Mouse (Mus musculus) midbrain, embryonic 11.5 days (tissue): ENCODE data around the gene Agpat1. TPM values are rescaled to one million over a fixed set of nuclear protein-coding genes. Genes with fewer than 3 reads are reported as not detected.

Source experiments
- ATAC-seq: fragments of 200-750 bp; cut with Nextera tagmentation; 2 replicates; pipeline ENCODE4 v1.8.0; 2017; ENCODE audit warnings: moderate TSS enrichment, moderate library complexity; ENCODE audit not compliant: low FRiP score
- DNase-seq: peaks from one replicate; pipeline ENCODE4 v3.0.0; 2015; ENCODE audit warnings: low spot score; ENCODE audit errors: missing footprints
- H3K27ac ChIP-seq: fragments of 300-500 bp; sonication (generic); 2 replicates; pipeline ENCODE4 v1.5.1; 2014; ENCODE audit warnings: low read depth, low read length
- H3K27me3 ChIP-seq: fragments of 300-500 bp; sonication (generic); 2 replicates; pipeline ENCODE4 v1.6.1; 2014; ENCODE audit warnings: mild to moderate bottlenecking, low read length, moderate library complexity, mixed read lengths; ENCODE audit not compliant: control insufficient read depth, insufficient read depth
- H3K36me3 ChIP-seq: fragments of 300-500 bp; sonication (generic); 2 replicates; pipeline ENCODE4 v1.6.1; 2014; ENCODE audit warnings: mild to moderate bottlenecking, low read length, moderate library complexity, mixed read lengths; ENCODE audit not compliant: control insufficient read depth, insufficient read depth
- H3K4me1 ChIP-seq: fragments of 300-500 bp; sonication (generic); 2 replicates; pipeline ENCODE4 v1.6.1; 2014; ENCODE audit warnings: low read length; ENCODE audit not compliant: control insufficient read depth, insufficient read depth
- H3K4me2 ChIP-seq: fragments of 300-500 bp; sonication (generic); 2 replicates; pipeline ENCODE4 v1.6.1; 2014; ENCODE audit warnings: mild to moderate bottlenecking, moderate library complexity
- H3K4me3 ChIP-seq: fragments of 300-500 bp; sonication (generic); 2 replicates; pipeline ENCODE4 v1.5.1; 2014; ENCODE audit warnings: low read depth, low read length
- H3K9ac ChIP-seq: fragments of 300-500 bp; sonication (generic); 2 replicates; pipeline ENCODE4 v1.6.1; 2014; ENCODE audit warnings: low read length
- H3K9me3 ChIP-seq: fragments of 300-500 bp; sonication (generic); 2 replicates; pipeline ENCODE4 v1.6.1; 2016; ENCODE audit warnings: low read length; ENCODE audit not compliant: control insufficient read depth
- WGBS: fragments of 180-500 bp; shearing (Covaris S2); extraction: QIAGEN DNeasy Blood & Tissue Kit; methylation state at CpG from one replicate; pipeline ENCODE4 v1.1.7; 2014; 5-methylcytosine and 5-hydroxymethylcytosine counted together
- polyA plus RNA-seq: library from polyadenylated mRNA; unstranded; fragments of >200 nt; fragmentation: Nextera tagmentation; extraction: Ambion mirVana; gene quantifications from 2 replicates; pipeline ENCODE4 v1.2.1, GENCODE M21; 2014

Gene Agpat1
- polyA plus RNA-seq, 1 experiment from 2014 or later: 75.3 TPM

- peak overlapping the region; percentile 56 for H3K4me2 ChIP-seq
- peak overlapping the region; percentile 29 for H3K4me3 ChIP-seq
- ATAC-seq (0 out of 2 replicates have a peak, but pooled peaks have one; percentile 15), DNase-seq (peak; percentile 95)
- peaks cover 26% of the 10 kb centered on the region for H3K27me3 ChIP-seq
- 1% methylated on average over 26 of the region's 26 CpGs for WGBS
- H3K36me3 ChIP-seq: no peaks in the 10 kb centered on the region
- H3K9me3 ChIP-seq: no peaks in the 10 kb centered on the region
- no peak overlapping the region for H3K27ac ChIP-seq
- H3K4me1 ChIP-seq: peaks cover 39% of the 10 kb centered on the region
- peak overlapping the region; percentile 44 for H3K9ac ChIP-seq
These were observed 28.2 kb downstream of the Agpat1 start for GRCm38 (mm10) chr17:34632261-34632691.

- no peak overlapping the region for H3K9ac ChIP-seq
- WGBS: 72% methylated on average over 2 of the region's 2 CpGs
These were observed 31.6 kb downstream of the Agpat1 start for GRCm38 (mm10) chr17:34635671-34636070.

GRCm38 (mm10) chr17:34637459-34637858 is 33.4 kb downstream of the Agpat1 start:
- peaks cover under 1% of the 10 kb centered on the region; the same call in 1 of the 2 replicates for H3K27me3 ChIP-seq
- H3K4me2 ChIP-seq: no peak overlapping the region
- no peak overlapping the region for H3K4me3 ChIP-seq
- 60% methylated on average over 3 of the region's 3 CpGs for WGBS
- H3K9ac ChIP-seq: no peak overlapping the region
- H3K9me3 ChIP-seq: no peaks in the 10 kb centered on the region
- no peak overlapping the region for H3K27ac ChIP-seq
- H3K4me1 ChIP-seq: peaks cover 7% of the 10 kb centered on the region
- DNase-seq (no peak), ATAC-seq (no peak)
- no peaks in the 10 kb centered on the region for H3K36me3 ChIP-seq

More at GRCm38 (mm10) chr17:34635671-34636070, 31.6 kb downstream of the Agpat1 start:
- Histone ChIP-seq H3K27me3 (peaks cover 16% of the 10 kb centered on the region), H3K9me3 (no peaks in the 10 kb centered on the region), H3K36me3 (no peaks in the 10 kb centered on the region), H3K4me2 (no peak overlapping the region), H3K4me3 (no peak overlapping the region), H3K4me1 (peaks cover 10% of the 10 kb centered on the region), H3K27ac (no peak overlapping the region)
- ATAC-seq (no peak), DNase-seq (no peak)

- WGBS: 86% methylated on average over 7 of the region's 7 CpGs
- no peak overlapping the region for H3K27ac ChIP-seq
- no peaks in the 10 kb centered on the region for H3K9me3 ChIP-seq
- DNase-seq (no peak), ATAC-seq (no peak)
- H3K9ac ChIP-seq: no peak overlapping the region
- no peak overlapping the region for H3K4me3 ChIP-seq
- no peak overlapping the region for H3K4me2 ChIP-seq
- no peaks in the 10 kb centered on the region for H3K36me3 ChIP-seq
- H3K27me3 ChIP-seq: no peaks in the 10 kb centered on the region
- peaks cover 7% of the 10 kb centered on the region for H3K4me1 ChIP-seq
These were observed 35.6 kb downstream of the Agpat1 start for GRCm38 (mm10) chr17:34639461-34640255.

GRCm38 (mm10) chr17:34640778-34641601 is 36.9 kb downstream of the Agpat1 start:
- Histone ChIP-seq H3K9ac (peak overlapping the region; percentile 53), H3K27me3 (no peaks in the 10 kb centered on the region), H3K4me2 (no peak overlapping the region; the same call in 1 of the 2 replicates), H3K27ac (peak overlapping the region; percentile 82), H3K9me3 (no peaks in the 10 kb centered on the region), H3K4me1 (peaks cover 14% of the 10 kb centered on the region), H3K4me3 (no peak overlapping the region), H3K36me3 (no peaks in the 10 kb centered on the region)
- DNase-seq (peak; percentile 90), ATAC-seq (peak; percentile 52)
- 13% methylated on average over 11 of the region's 11 CpGs for WGBS

- Histone ChIP-seq H3K27ac (peak overlapping the region; percentile 82), H3K4me2 (no peak overlapping the region), H3K9me3 (no peaks in the 10 kb centered on the region), H3K27me3 (no peaks in the 10 kb centered on the region), H3K4me3 (no peak overlapping the region), H3K4me1 (peaks cover 14% of the 10 kb centered on the region), H3K36me3 (no peaks in the 10 kb centered on the region), H3K9ac (no peak overlapping the region)
- ATAC-seq: no peak
- no peak for DNase-seq
- 85% methylated on average over 3 of the region's 3 CpGs for WGBS
These were observed 37.9 kb downstream of the Agpat1 start for GRCm38 (mm10) chr17:34641945-34642344.

GRCm38 (mm10) chr17:34643379-34643778 is 39.3 kb downstream of the Agpat1 start:
- Histone ChIP-seq H3K36me3 (no peaks in the 10 kb centered on the region), H3K4me2 (no peak overlapping the region), H3K27ac (no peak overlapping the region), H3K9me3 (no peaks in the 10 kb centered on the region), H3K9ac (no peak overlapping the region), H3K4me3 (no peak overlapping the region), H3K27me3 (no peaks in the 10 kb centered on the region), H3K4me1 (peaks cover 22% of the 10 kb centered on the region)
- WGBS: 90% methylated on average over 4 of the region's 4 CpGs
- DNase-seq (no peak), ATAC-seq (no peak)

- H3K27me3 ChIP-seq: no peaks in the 10 kb centered on the region
- H3K36me3 ChIP-seq: 0 out of 2 replicates have a peak, but pooled peaks cover under 1% of the 10 kb centered on the region
- H3K9ac ChIP-seq: no peak overlapping the region
- ATAC-seq: no peak
- H3K4me3 ChIP-seq: no peak overlapping the region
- no peaks in the 10 kb centered on the region for H3K9me3 ChIP-seq
- peaks cover 24% of the 10 kb centered on the region for H3K4me1 ChIP-seq
- no peak overlapping the region for H3K4me2 ChIP-seq
- DNase-seq: no peak
- WGBS: 85% methylated on average over 10 of the region's 10 CpGs
- H3K27ac ChIP-seq: no peak overlapping the region; the same call in 1 of the 2 replicates
These were observed 39.9 kb downstream of the Agpat1 start for GRCm38 (mm10) chr17:34643944-34644343.
